Mouse (Mus musculus): ENCODE data around the gene Brpf3.

DNA sequence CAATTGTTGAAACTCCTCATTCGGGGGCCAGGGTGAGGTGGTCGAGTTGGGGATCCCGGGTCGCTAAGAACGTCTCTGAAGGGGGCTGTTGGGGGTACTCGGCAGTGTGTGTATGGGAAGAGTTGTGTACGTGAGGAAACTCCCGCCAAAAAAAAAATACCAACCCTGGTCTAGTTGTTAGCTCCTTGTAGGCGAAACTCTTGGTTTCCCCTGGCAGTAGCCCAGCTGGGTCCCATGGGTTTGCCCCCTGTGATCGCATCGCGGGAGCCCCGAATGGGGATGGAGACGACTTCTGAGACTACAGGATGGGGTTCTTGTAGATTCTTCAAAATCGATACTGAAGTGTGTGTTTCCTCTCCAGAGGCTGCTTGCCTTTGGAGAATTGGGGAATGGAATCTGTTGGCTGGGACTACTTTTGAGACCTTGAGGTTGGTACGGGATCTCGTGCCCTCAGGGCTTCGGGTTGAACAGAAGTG lies 1.2 kb downstream of the Brpf3 start:
- TF ChIP-seq CTCF (IDR thresholded peaks at IDR 0.05; ENCODE audit: low read depth) (no peak), EP300 (optimal IDR thresholded peaks at IDR 0.05) (no peak)
